Mouse (Mus musculus) layer of hippocampus, postnatal 14 days (tissue): ENCODE data around the gene Slc16a3. TPM values are rescaled to one million over a fixed set of nuclear protein-coding genes. Genes with fewer than 3 reads are reported as not detected.

ENCODE experiments used
- total RNA-seq, 2 experiments: library from RNA; stranded (reverse); gene quantifications; 2 replicates each; pipeline ENCODE4 v1.2.3; 2021

The Slc16a3 gene
- total RNA-seq, 2 experiments from 2014 or later: 2.1 to 3.3 TPM

Other genes starting within 250 kb of the Slc16a3 start
- gene Cenpx, start 234.7 kb upstream of the Slc16a3 start, total RNA-seq: 10 to 100 TPM; 26.8 to 28.9 TPM
- gene Lrrc45, start 234.6 kb upstream of the Slc16a3 start, total RNA-seq: 10 to 100 TPM; 56.0 to 58.2 TPM
- gene Rac3, start 227.0 kb upstream of the Slc16a3 start, total RNA-seq: 10 to 100 TPM; 83.9 to 98.6 TPM
- 10 to 100 TPM; 10.4 to 12.0 TPM for gene Dcxr, start 221.2 kb upstream of the Slc16a3 start, total RNA-seq
- 1 to 10 TPM; 2.1 to 2.2 TPM for gene Cbr2, start 216.4 kb upstream of the Slc16a3 start, total RNA-seq
- 10 to 100 TPM; 16.1 to 21.9 TPM for gene Hmga1b, start 185.7 kb upstream of the Slc16a3 start, total RNA-seq
- 10 to 100 TPM; 79.0 to 81.2 TPM for gene Rfng, start 164.3 kb upstream of the Slc16a3 start, total RNA-seq
- gene Gps1, start 164.2 kb upstream of the Slc16a3 start, total RNA-seq: 100 to 1,000 TPM; 137 to 138 TPM
- 10 to 100 TPM; 40.1 to 45.5 TPM for gene Dus1l, start 152.1 kb upstream of the Slc16a3 start, total RNA-seq
- gene Fasn, start 123.9 kb upstream of the Slc16a3 start, total RNA-seq: 100 to 1,000 TPM; 223 to 257 TPM
- 1 to 10 TPM; 5.7 to 7.8 TPM for gene Ccdc57, start 15.6 kb upstream of the Slc16a3 start, total RNA-seq
- 100 to 1,000 TPM; 123 to 126 TPM for gene Csnk1d, start 42.9 kb downstream of the Slc16a3 start, total RNA-seq
- gene Cd7, start 90.9 kb downstream of the Slc16a3 start, total RNA-seq: not detected
- gene Sectm1b, start 115.1 kb downstream of the Slc16a3 start, total RNA-seq: not detected
- gene Sectm1a, start 132.7 kb downstream of the Slc16a3 start, total RNA-seq: not detected
- gene Tex19.2, start 170.2 kb downstream of the Slc16a3 start, total RNA-seq: not detected
- not detected for gene Tex19.1, start 197.7 kb downstream of the Slc16a3 start, total RNA-seq
- under 1 TPM in 1 of 2 experiments, not detected in 1; 0.45 TPM for gene Uts2r, start 211.8 kb downstream of the Slc16a3 start, total RNA-seq